Mouse (Mus musculus) 3T3-L1 (cell line): ENCODE data around the gene Matn3.

Experiments used
- DNase-seq: peaks from one replicate; pipeline ENCODE4 v3.0.0-alpha.2; 2015; ENCODE audit warnings: low read depth, low spot score

The Matn3 gene

GRCm38 (mm10) chr12:8936210-8936609 is 11.5 kb upstream of the Matn3 start:
- DNase-seq, result peak; percentile 61

GRCm38 (mm10) chr12:8939490-8939889 is 8.2 kb upstream of the Matn3 start:
- no peak for DNase-seq

DNA sequence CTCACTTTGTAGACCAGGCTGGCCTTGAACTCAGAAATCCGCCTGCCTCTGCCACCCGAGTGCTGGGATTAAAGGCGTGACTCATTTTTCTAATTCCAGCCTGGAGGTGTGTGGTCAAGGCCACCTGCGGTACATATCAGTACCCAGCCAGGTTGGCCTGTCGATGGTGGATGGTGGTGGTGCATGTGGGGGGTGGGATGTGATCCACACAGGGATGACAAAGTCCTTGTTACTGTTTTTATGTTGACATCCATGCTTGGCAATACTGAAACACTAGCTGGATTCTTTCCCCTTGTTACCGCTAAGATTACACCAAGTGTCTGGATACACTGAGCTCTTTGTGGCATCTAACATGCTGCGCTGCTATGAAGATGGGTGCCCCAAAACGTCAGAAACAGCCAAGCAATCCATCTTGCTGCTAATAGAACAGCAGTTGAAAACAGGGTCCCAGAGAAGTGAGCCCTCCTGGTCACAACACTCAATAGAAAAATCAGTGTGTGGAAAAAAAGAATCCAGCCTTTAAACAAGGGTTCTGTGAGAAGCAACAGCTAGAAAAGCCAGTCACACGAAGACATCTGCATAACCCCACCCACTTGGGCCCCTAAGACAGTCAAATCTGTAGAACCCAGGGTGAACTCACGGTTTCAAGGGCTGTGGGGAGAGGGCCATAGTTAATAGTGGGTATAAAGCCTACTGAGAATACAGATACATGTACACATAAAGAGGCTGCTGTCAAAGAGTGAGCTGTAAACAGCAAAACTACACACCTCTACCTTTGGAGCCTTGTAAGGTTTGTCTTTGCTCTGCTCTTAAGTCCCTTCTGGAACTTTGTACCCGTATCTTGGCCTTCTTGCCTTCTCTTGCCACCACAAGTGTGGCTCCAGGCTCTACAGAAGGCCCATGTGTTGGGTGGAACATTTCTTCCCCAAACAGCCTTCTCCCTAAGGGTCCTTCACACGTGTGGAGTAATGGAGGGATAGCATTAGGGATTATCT is 7.4 kb upstream of the Matn3 start:
- no peak for DNase-seq

DNA sequence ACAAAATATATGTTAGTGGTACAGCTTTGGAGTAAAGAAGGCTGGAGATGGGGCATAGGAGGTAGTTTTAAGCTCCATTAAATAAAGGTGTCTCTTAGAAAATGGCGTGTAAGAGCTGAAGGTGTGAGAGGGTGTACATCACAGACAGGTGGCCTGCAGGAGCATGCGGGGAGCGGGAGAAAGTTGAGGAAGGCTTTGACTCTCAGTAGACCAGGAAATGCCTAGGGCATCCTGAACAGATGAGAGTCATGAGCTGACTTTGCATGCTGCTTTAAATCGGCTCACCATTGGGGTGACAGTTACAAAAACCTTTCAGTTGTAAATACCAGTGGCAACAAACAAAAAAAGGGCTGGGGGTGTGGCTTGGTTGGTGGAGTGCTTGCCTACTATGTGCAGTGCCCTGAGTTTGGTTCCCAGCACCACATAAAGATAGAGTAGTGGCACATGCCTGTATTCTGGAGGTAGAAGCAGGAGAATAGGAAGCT is 6.6 kb upstream of the Matn3 start:
- no peak for DNase-seq

GRCm38 (mm10) chr12:8941699-8942392 is 5.9 kb upstream of the Matn3 start:
- DNase-seq, result no peak

DNA sequence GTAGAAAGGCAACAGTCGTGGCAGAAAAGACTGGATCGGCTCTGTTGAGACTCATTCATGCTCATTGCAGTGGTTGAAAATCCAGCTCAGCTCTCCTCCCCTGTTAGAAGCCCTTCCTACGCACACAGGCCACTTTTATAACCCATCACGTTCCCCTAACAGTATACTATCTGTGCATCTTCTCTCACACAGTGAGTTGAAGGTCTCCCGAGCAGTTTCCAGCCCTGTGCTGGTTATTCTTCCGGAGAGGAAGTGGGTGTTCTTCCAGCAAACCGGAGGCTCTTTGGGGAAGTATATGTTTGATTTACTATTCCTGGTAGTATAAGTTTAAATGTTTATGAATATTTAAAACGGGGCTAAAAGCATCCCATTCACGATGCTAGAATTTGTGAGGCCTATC is 566 bp upstream of the Matn3 start:
- DNase-seq, result no peak

- no peak for DNase-seq
Measured at GRCm38 (mm10) chr12:8953136-8953535, 5.4 kb downstream of the Matn3 start.

GRCm38 (mm10) chr12:8954161-8954561 is 6.4 kb downstream of the Matn3 start:
- DNase-seq, result no peak

DNA sequence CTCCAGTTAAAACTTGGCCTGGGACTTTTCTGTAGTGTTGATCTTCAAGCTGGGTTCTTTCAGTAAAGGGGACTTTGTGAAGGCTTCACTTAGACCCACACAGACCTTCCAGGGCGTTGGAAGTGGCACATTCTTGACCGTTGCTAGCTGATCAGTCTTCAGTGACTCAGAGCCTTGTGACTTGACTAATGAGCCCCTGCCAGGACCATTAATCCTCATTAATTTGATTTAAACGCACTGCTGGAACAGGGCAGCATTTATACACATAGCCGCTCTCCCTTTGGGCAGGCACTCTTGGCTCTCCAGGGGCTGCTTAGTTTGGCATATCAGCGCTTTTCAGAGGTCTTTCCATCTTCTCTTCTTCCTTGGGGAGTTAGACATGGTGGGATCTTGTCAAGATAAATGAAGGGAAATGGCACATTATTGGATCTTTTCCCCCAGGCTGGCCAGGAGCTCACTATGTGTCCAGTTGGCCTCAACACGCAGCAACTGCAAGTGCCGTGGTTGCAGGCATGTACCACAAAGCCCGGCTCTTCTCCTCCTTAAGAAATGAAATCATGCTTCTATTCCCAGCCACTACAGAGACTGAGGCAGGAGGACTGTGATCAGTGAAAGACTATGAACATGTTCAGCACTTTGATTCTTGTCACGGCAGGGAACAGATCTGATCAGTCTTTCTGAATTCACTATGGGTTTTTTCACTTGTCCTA is 14.0 kb downstream of the Matn3 start:
- no peak for DNase-seq

GRCm38 (mm10) chr12:8969828-8970227 is 22.1 kb downstream of the Matn3 start:
- DNase-seq, result peak; percentile 97

DNA sequence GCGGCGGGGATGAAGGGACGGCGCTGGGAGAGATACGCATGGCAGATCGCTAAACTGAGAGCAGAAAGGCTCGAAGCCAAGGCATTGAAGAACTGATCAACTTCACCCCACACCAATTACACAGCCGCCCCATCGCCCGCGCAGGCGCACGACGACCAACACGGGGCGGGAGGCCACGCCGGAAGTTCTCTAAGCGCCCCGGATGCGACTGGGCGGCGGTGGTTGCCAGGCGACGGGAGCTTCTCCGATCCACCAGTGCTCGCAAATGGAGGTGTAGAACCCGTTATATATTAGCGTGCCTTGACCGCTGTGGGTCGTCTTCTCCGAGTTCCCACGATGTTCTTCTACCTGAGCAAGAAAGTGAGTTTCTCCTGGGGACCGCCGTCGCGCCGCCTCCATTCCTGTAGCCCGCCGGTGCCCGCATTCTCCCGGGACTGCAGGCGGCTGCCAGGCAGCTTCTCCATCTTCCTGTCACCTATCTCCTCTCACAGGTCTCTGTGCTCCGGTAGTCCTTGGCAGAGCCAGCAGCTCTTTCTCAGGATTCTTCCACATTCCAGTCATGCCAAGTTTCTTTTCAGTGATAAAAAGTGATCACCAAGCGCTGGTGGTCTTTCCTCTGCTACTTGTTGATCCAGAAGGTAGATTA is 26.2 kb downstream of the Matn3 start, which contains the start of gene Wdr35:
Gene Wdr35 (plus strand): TSS at position 73 of the 646 bp plus-strand sequence.
- DNase-seq, result peak; percentile 85

DNA sequence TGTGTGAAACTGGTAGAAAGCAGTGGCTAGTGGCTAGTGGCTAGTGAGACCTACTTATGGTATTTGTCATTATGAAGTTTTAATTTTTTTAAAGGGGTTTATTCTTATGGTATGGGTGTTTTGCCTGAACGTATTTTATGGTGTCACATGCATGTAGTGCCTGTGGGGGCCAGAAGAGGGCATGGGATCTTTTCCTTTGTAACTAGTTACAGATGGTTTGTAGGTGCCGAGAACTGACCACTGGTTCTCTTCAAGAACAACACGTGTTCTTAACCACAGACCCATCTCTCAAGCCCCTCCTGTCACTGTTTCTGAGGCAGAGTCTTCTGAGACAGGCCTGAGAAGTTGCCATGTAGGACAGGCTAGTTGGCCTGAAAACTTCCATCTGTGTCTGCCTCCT is 27.3 kb downstream of the Matn3 start:
- peak; percentile 14 for DNase-seq

- no peak for DNase-seq
Measured at GRCm38 (mm10) chr12:8993231-8993630, 45.5 kb downstream of the Matn3 start.

DNA sequence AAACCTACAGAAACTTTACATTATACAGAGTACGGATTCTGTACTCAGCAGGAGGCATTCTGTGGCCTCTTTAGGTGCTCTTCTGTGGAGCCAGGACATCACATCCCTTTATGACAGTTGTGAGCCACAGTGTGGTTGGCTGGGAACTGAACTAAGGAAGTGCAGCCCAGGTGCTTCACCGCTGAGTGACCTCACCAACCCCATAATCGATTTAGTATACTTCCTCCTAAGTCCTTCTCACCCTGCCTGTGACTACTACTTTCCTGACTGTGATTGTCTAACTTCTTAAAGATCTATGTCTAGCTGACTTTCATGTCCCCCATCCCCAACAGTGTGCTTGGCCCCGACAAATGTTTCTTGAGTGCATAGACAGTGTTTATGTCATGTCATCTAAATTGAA is 50.6 kb downstream of the Matn3 start:
- DNase-seq, result no peak

DNA sequence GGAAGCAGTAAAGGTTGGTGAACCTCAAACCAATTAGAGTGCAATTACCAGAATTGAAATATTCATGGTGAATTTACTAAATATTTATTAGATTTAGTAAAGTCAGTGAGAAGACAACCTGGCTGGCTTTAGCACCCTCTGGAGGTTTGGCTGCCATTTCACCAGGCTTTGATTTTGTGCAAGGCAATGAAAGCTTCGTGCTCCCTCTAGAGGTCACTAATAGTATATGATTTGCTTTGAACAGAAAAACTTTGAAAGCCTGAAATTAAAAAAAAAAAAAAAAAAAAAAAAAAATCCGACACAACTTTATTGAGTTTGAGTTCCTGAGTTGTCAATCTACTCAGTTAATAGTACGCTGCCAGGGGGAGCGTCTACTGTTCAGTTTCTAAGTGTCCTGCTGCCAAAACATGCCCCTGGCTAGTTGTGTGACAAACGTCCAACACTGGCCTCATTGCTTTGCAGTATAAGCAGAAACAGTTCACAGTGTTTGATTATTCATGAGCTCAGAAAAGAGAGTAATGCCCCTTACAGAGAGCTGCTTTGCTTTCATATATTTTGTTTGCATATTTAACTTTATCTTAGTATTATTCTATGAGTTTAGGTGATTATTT is 54.4 kb downstream of the Matn3 start:
- DNase-seq, result peak; percentile 94

DNA sequence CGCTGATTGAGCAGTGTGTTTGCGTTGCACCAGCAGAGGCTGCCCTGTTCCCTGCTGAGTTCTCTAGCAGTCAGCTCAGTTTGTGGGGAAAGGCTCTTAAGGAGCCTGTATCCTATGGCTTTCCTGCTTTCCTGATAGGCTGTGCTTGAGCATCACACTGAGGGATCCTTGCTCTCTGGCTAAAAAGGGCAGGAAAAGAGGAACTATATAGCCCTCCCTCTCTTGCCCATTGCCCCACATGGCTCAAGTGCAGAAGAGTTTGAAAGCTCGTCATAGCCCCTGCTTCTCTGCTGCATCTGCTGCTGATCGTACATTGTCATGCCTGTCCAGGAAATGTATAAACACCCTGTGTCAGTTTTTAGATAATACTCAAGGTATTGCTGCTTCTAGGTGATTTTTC is 59.4 kb downstream of the Matn3 start:
- DNase-seq, result no peak

GRCm38 (mm10) chr12:9007811-9008210 is 60.1 kb downstream of the Matn3 start:
- no peak for DNase-seq

- no peak for DNase-seq
Measured at GRCm38 (mm10) chr12:9010311-9010710, 62.6 kb downstream of the Matn3 start.

DNA sequence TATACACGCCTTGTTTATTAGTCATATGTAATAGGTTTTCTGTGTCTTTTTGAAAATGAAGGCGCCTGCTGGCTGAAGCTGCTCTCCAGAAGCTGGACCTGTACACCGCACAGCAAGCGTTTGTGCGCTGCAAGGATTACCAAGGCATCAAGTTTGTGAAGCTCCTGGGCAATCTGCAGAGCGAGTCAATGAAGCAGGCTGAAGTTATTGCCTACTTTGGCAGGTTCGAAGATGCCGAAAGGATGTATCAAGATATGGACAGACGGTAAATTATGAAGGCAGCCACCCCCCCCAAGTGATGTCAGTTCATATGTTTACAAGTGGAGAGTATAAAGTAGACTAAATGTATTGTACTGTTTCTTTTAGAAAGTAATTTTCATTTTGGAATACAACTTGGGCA is 68.6 kb downstream of the Matn3 start:
- no peak for DNase-seq

GRCm38 (mm10) chr12:9020431-9020830 is 72.7 kb downstream of the Matn3 start:
- DNase-seq, result no peak

DNA sequence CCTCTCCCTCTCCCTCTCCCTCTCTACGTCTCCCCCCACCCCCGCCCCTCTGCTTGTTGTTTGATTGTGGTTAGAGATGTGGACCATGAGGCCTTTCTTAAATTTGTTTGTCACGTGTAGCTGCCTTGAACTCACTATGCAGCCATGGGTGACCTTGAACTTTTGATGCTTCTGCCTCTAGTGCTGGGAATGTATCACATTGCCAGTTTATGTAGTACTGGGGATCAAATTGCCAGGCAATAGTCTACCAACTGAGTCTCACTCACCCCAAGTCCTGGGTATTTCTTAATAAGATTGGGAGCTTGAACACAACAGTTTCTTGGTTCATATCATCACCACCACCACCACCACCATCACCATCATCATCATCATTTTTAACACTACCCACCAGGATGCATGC is 73.3 kb downstream of the Matn3 start:
- DNase-seq, result no peak
